Mouse (Mus musculus) B cell, adult 2 months (primary cell): ENCODE measurements at regions not wholly inside any gene's neighbourhood (a gene's known extent, or its start where the extent isn't known, plus 50 kb on each side); places are given as distances from the start of the nearest gene placed in this dataset.

Experiments
- DNase-seq, 2 experiments: peaks; one replicate each; pipeline ENCODE4 v3.0.0; 2022

DNA sequence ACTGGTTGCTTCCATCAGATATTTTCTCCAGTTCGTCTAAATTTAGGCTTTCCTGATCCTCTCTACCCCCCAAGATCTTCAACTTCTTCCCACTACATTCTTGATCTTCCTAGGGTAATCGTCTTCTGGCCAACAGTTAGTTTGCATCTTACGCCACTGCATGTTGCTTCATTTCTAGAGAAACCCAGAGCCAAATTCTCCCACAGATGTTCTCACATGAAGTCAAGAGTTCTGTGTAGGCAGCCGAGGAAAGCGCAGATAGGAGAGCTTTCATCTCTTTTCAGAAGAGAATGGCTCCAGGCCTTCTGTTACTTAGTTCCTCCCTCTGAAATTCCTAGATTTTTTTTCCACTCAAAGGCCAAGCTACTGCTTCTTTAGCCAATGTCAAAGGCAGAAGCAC lies 179.9 kb downstream of the Fgf10 start:
- DNase-seq, result no peak

DNA sequence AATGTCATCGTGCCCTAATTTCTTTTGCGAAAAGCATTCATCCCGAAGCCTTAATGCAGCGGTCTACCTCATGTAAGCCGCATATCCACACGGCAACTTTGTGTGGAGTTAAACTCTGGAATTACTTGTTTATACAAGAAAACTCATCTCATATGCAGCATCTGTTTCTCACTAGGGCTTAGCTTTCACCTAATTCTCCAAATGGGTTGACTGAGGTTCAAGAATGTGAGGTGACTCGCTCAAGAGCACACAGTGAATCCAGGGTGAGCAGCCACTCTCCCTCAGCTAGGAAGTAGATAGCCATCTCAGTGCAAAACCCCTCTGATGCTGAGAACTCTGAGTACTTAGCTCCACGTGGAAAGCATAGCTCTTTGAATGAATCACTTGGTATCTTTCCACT lies 181.1 kb downstream of the Fgf10 start:
- no peak for DNase-seq

DNA sequence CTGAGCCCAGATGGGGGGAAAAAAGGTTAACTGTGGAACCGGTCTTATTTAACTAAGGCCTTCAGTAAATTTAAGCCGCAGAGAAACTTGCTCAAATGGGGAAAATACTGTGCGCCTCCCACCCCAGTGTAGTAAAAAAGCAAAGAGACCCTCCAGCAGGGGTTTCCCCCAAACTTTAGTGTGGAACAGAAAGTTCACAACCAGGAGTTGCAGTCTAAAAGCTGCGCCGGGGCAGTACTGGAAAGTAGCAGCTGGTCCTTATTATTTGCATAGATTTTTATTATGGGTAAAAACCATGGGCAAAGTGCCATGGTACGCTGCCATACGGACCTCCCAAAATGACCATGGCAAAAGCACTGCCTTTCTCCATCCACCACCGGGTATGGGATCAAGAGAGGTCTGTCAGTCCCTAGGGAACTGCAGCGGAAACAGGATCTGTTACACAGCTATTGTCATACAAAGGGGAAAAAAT lies 216.8 kb downstream of the Fgf10 start:
- DNase-seq, result no peak

DNA sequence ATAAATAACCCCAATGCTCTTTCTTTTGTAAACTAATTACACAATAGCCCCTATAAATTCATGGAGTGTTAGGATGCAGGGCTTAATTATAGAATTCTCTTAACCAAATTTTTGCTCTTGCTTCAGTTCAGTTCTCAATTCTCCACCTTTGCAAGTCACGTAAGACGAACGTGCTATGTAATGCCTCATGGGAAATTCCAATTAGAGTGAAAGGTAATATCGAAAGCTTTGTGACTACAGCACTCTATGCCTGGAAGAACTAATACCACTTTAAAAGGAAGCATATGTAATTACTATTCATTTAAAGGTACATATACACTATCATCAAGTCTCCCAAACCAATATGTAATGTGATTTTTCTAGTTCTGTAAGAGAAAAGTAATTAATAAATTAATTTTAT lies 225.5 kb downstream of the Fgf10 start:
- no peak for DNase-seq

DNA sequence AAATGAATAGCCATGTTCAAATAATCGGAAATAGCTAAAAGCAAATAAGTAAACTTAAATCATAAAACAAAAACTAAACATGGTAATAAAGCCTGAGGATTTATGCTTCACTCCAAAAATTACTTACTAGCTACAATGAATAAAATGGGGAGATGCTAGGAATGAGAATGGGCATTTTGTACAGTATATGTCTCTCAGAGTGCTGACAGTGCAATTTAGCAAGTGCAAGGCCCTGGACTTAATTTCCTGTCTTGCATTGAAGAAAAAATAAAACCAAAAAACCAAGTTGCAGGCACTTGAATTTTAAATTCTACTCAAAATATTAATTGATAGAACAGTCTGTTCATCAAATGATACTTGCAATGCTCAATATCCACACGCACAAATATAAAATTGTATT lies 232.4 kb downstream of the Fgf10 start:
- DNase-seq, result no peak

DNA sequence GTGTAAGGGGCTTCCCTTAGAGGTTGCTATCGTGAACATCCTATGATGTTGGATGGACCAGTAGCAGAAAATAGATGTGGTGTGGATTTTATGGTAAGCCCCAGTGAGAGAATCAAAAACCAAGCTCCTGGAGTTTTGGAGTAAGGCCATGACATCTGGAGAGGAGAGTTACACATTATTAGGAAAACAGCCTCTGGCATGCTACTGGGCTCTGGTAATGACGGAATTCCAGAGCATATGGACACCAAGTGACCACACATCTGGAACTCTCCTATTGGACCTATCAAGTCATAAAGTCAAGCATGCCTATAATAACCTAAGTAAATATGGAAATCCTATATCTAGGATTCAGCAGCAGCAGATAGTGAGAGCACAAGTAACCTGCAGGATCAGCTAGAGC lies 240.8 kb downstream of the Fgf10 start:
- DNase-seq, result no peak

DNA sequence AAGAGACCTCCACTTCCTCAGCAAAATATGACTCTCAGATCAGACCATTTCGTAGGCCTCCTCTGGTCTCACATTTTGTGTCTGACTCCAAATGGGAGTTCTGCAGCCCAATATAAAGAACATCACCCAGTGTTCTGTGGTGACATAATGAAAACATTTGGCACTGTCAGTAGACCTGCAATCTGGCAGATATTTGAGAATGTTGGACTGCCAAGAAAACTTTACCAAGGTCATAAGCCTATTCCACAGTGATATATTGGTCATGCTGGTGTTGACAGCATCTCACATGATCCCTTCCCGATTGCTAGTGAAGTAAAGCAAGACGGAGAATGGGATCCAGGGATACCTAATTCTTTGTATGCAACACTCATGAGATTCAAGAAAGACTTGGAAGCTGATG lies 271.2 kb downstream of the Fgf10 start:
- no peak for DNase-seq

DNA sequence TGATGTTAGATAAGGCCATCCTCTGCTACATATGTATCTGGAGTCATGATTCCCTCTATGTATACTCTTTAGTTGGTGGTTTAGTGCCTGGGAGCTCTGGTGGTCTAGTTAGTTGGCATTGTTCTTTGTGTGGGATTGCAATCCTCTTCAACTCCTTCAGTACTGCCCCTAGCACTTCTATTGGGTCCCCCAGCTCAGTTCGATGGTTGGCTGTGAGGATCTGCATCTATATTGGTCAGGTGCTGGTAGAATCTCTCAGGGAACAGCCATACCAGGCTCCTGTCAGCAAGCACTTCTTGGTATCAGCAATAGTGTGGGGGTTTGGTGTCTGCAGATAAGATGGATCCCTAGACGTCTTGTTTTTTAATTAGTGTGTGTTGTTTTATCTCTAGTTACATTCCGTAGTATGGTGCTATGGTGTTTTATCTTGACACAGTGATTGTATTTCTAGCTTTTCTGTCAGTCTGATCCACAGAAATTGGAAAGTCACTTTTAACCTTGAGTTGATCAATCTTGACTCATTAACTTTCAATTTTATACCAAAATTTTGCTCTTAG lies 296.6 kb downstream of the Fgf10 start:
- no peak for DNase-seq

DNA sequence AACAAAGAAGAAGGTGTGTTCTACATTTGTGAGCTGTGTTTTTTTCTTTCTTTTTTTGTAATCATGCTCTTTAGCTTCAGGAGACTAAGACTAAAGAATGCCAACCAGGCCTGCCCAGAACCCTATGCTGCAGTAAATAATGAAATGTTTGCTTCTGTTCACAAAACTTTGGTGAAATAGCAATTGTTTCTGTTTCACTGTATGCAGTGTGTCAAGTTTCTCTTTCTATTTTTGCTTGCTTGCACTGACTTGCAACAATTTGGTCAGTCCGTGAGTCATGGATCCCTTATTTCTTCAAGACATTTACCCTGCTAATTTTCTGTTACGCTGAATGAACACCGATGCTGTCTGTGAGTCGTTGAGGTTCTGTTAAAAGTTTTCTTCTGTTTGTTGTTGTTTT lies 298.1 kb downstream of the Fgf10 start:
- no peak for DNase-seq

DNA sequence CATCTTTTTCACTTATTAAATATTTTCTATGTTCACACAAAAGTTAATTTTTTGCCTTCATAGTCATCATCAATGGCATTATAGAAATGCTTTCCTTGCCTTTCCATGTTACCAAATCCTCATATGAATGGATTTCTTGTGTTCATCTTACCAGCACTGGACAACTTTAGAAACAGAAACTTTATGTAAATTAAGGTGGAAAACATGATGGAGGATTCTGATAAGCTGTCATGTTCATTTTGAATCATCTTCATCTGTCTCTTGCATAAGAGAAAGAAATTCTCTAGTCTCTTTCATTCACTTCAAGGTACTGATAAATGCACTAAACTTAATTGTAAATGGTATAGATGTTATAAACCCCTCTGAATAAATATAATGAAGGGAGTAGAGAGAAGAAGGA lies 305.4 kb downstream of the Fgf10 start:
- DNase-seq, result no peak

DNA sequence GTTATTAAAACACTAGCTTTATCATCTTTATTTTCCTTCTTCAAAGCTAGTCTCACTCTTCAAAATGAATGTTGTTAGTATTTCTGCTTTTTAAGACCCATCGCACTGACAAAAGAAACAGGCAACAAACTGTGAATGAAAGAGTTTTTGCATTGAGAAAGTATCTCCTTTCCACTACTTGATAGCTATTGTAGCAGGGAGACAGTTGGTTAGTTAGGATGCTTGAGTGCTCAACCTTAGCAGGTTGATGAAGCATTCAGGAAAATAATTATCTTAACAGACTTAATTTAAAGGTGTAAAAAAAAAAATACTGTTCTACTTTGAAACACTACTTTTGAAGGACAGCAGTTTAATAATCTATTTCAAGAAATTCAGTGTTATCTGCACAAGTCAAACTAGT lies 305.9 kb downstream of the Fgf10 start:
- DNase-seq, result no peak

DNA sequence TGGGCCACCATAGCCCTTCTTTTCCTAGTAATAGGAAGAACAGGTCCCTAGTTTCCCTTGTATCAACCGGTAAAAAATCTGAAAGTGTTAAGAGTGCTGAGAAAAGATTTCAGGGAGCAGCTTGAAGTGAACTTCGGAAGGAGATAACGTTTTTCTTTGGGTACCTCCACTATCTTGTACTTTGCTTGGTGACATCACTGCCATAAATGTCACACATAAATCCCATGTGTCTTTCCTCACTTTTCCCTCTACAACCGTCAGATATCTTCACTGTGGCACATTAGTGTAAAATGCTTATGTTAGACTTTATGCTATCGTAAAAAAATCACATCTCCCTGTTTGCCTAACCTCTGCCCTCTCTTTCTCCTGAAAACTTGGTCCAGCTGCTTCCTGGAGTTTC lies 309.9 kb downstream of the Fgf10 start:
- no peak for DNase-seq

DNA sequence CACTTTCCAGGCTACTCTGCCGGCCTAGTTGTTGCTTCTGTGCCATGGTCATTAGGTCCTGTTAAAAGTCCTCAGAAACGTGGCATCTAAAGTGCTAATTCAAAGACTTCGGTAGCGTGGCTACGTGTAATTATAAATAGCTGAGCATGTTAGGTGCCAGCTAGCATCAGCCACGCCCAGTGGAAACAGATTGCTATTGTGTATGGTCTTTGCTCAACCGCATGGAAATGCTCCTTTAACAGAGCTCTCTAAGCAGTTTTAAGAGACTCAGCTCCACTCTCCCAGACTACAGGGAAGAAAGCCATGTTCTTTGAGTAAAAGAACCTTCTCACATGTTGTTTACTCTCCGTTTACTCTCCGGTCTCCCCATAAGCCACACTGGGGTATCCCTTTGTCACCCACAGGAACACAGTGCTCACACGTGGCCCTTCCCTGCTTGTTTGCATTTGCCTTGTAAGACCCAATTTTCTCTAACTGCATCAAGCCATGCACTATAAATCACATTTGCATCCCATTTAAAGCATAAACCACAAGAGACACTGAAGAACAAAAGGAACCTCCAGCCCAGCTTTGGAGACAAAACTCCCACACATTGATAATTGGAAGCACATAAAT lies 311.7 kb downstream of the Fgf10 start:
- no peak for DNase-seq

DNA sequence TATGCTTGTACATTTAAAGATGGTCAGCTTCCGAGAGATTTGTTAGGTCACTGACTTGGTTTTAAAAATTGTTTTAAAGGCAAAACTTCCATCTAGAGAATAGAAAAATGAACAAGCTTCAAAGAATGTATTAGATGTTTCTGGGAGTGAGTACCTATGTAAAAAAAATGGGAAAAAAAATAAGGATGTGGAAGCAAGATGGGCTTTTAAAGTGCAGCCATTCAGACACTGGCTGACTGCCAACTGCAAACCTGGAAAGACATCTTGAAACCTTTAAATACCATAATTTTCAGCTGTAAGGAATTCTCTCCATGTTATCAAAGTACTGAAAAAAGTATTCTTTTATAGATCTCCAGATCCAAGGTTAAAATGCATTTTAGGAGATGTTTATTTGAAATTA lies 315.7 kb downstream of the Fgf10 start:
- DNase-seq, result no peak

DNA sequence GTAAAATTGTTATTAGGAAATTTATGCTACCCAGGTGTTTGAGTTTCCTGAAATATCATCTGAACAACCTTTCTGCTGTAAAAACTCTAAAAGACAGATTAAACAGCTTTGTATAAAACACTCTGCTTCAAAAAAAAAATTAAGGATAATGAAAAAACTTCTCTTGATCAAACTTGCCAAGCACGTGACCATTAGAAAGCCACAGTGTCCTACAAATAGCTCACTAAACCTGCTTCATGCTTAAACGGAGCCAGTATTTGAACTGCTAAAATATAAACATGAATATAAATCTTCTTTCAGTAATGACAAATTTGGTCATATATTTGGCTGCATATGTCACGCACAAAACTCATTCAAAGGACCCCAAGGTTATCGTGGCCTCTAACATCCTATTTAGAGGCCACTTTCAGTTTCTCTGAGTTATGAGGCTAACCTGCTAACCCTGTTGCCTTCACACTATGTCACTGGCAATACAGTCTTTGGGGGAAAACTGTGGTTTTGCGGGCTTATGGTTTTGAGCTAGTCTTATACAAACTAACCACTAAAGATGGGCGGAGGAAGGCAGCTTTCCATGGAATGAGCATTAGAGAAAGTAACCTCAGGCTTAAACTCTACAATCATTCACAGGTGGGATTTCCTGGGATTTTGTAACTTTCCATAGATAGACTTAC lies 355.8 kb downstream of the Fgf10 start:
- DNase-seq, result no peak

DNA sequence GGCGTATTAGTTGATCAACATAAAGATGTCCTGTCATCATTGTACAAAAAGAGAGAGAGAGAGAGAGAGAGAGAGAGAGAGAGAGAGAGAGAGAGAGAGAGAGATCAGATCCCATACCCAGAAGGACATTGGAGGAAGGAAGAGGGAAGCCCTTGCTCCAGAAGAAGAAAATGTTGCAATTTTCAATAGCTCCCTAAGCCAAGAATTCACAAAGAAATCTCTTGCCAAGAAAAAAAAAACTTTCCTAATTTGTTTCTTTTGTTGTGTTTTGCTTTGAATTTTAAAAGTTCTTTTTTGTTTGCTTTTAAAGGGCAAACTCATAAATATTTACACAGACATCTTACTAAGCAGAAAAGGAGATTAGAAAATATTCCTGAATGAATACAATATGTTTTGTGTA lies 370.0 kb downstream of the Fgf10 start:
- no peak for DNase-seq

DNA sequence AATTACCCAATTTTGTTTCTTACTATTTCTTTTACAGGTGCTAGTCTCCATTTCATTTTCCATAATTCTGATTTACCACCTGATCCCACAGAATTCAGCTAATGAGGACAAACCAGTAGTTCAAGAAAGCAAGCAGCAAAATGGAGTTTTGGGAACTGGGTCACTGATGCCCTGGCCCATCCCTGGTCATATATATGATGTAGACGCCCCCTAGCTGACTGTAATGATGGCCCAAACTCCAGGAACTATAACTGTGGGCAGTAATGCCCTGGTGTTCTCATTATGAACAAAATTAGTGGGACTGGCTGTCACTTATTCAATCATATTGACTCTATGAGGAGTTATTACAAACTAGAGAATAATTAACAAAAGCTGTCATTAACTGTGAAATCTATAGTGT lies 375.5 kb downstream of the Fgf10 start:
- no peak for DNase-seq

DNA sequence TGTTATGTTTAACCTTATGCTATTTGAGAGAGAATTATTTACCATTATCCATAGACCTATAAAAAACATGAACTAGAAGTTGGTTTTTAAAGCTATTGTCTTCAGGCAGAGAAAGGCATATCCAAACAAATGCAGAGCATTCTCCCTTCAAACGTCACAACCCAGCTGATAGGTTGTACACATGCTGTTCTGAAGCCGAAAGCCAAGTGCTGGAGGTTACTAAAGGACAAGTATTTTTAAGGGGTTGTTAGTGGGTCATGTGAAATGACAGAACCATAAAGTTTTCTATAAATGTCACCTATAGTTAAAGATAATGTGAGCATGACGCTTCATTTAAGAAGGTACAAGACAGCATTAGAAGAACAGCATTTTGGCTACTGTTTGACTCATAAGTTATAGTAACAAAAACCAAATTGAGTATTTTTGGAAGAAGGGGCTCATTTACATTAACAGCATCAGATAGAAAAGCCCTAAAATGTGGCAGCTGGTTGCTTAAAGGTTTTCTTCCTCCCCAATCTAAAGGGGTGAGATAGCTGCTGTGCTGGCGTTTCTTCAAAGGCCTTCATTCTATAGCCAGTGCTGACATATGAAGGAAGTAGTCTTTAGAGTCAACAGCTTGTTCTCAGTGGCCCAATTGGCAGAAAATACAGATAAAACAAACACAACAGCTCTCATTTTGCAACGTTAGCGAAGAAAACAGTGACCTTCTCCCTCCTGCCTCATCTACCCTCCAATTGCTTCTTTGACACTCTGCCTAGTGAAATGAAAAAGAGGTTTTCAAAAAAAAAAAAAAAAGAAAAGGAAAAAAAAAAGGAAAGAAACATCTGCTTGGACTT lies 359.4 kb upstream of the Paip1 start:
- DNase-seq, result no peak

DNA sequence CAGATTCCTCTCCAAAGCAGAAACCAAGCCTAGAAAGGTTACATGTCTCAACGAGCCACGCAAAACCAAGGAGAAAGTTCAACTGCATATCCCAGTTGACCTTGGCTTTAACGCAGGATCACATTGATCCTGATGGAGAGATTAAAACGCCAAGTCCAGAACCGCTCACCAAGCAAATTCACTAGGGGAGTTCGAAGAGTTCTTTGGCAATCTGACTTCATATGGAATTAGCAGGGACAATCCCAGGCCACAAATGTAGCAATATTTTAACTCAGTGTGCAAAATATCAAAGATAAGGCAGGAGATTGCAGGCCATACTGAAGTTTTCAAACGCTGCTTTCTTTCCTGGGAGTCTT lies 358.8 kb upstream of the Paip1 start:
- DNase-seq, result no peak

DNA sequence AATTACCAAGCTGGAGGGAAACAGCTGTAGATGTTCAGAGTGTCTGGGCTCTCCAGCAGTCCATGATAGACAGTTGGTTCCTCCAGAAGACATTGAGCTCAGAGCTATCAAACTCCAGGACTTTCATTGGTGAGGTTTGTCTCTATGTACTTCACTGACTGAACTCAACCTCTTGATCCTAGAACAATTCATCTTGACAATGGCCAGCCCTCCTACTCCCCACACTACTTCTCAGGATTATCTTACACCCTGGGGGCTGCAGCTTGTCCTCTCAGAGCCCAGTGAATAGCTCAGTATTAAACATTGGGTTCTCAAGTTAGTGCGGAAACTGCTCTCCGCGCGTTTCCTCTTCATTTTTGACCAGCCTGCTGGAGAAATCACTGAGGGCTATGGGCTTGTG lies 349.2 kb upstream of the Paip1 start:
- no peak for DNase-seq

DNA sequence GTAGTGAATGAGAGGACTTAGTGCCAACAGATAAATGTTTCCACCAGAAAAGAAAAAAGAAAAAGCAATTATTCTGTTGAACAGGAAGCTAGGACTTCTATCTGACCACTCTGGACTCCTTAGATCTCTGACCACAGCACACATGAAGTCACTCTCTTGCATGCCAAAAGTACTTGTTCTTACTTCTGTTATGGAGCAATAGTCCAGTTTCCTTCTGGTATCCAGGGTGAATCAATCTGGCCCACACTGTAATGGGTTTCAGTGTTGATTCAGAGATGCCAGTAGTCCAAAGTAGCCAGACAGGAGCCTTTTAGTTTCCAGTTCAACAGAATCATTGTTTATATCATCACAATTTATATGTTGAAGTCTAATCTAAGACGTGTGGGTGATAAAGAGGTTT lies 346.7 kb upstream of the Paip1 start:
- DNase-seq, result no peak

DNA sequence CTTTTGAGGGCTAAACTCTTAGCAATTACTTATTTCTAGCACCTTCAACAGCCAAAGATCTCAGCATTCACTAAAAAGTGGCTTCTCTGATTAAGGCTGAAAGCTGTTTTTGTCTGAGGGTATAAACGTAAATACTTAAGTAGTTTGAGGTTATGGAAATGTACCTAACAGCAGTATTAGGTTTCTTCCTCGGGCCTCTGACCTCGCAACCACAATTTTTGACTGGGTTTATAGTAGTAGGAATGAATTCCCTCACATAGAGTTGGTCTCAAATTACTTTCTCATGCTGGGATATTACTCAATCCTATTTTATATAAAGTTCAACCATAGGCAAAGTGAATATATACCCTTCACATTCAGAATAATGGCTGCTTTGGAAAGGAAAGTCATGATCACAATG lies 310.5 kb upstream of the Paip1 start:
- DNase-seq, result no peak

DNA sequence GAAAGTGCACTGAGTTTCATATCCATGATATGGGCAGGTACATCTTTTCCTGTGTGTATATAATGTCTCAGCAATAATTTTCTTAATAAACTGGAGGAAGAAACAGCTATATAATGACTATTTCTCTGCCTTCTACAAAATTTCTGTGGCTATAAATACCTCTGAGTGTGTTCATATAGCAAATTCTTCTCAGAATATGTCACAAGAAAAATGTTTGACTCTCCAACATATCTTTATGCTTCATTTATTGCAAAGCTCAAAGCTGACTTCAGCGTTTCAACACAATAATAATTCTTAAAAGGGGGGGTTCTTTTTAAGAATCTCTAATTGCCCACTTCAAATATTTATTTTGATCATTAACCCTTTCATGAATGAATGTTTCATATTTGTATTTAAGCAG lies 310.0 kb upstream of the Paip1 start:
- no peak for DNase-seq

DNA sequence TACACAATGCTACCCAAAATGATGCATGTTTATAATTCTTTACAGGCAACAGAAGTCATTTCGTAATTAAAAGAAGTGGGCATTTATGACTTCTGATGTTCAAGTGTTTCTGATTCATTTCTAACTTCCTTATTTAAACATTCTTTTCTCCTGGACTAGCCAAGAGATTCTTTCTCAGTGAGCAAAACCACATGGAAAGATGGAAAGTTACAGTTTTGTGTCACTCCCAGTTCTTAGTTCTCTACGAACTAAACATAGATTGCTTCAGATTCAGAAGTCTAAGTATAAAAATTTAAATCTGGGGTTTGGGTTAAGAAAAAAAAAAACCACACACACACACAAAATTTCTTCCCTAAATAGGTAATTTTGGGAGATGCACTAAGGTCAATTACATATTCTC lies 288.0 kb upstream of the Paip1 start:
- no peak for DNase-seq
